In genomic region chr11:111671865-111672264, GRCm38 (mm10) we compare ENCODE assay signal across 18 mouse cellular contexts.
"Had no signal": no experiment of that assay in that cellular context is flagged by ENCODE, and none has a peak within 500 bp of the region (broad histone marks: within the 10 kb centered on the region; RNA-seq: fewer than 3 reads in every experiment).

No protein-coding gene starts in this region.

- H3K36me3 ChIP-seq: kidney, embryonic 15.5 days; limb, embryonic 12.5 days; midbrain, embryonic 15.5 days; neural tube, embryonic 13.5 days had no signal

- H3K27me3 ChIP-seq: kidney, embryonic 15.5 days; limb, embryonic 12.5 days; midbrain, embryonic 15.5 days; neural tube, embryonic 13.5 days had no signal

- DNase-seq: kidney, adult 2 months; kidney, postnatal 14 days; layer of hippocampus, adult 9-11 months; layer of hippocampus, postnatal 36 days; lung, adult 2 months; lung, postnatal 36 days; retina, postnatal 1 day; right cerebral cortex, postnatal 4 days; spleen, adult 18-20 months; thymus, adult 18-20 months; thymus, postnatal 25 days had no signal

- ATAC-seq: intestine, embryonic 16.5 days; lung, postnatal 0 days; midbrain, embryonic 15.5 days had no signal

- H3K4me1 ChIP-seq: kidney, embryonic 15.5 days; limb, embryonic 12.5 days; midbrain, embryonic 15.5 days; neural tube, embryonic 13.5 days had no signal

- H3K4me3 ChIP-seq: kidney, embryonic 15.5 days; limb, embryonic 12.5 days; midbrain, embryonic 15.5 days; neural tube, embryonic 13.5 days had no signal

- H3K9me3 ChIP-seq: kidney, embryonic 15.5 days; limb, embryonic 12.5 days; midbrain, embryonic 15.5 days; neural tube, embryonic 13.5 days had no signal

- H3K9ac ChIP-seq: kidney, embryonic 15.5 days; limb, embryonic 12.5 days; midbrain, embryonic 15.5 days; neural tube, embryonic 13.5 days had no signal

- H3K4me2 ChIP-seq: kidney, embryonic 15.5 days; limb, embryonic 12.5 days; midbrain, embryonic 11.5 days; midbrain, embryonic 15.5 days; neural tube, embryonic 13.5 days had no signal

- H3K27ac ChIP-seq: kidney, embryonic 15.5 days; limb, embryonic 12.5 days; midbrain, embryonic 15.5 days; neural tube, embryonic 13.5 days had no signal
